Mouse (Mus musculus) layer of hippocampus, postnatal 10 days (tissue): ENCODE data around the gene Zfp871. TPM values are rescaled to one million over a fixed set of nuclear protein-coding genes. Genes with fewer than 3 reads are reported as not detected.
"Not testable (repeated sequence)": the region's sequence is repeated elsewhere in the genome, so short reads cannot be mapped to it uniquely, and the experiment has no call there.

Experiments
- DNase-seq, 2 experiments: peaks; one replicate each; pipeline ENCODE4 v3.0.0; 2021; ENCODE audit warnings: low spot score in 2 of 2
- total RNA-seq, 2 experiments: library from RNA; stranded (reverse); gene quantifications; 2 replicates each; pipeline ENCODE4 v1.2.3; 2021

The Zfp871 gene
- total RNA-seq, 2 experiments from 2014 or later = 74.7 to 79.8 TPM

DNA sequence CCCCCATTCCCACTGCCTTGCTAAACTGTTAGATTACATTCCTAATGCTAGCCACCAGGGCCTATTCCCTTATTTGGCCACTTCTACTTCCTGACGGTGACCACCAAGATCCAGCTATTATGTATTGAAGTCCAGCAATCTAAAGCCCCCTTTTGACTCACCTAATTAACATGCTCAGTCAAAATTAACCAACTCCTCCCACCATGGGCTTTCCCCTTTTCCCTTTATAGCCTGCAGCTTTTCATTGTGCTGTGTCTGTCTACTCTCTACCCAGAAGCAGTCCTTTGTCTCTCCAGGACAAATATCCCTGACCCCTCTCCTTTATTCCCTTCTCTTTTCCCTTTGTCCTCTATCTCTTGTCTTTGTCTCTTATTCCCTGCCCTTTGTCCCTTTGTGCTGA is 47.0 kb downstream of the Zfp871 start:
- DNase-seq = no peak

DNA sequence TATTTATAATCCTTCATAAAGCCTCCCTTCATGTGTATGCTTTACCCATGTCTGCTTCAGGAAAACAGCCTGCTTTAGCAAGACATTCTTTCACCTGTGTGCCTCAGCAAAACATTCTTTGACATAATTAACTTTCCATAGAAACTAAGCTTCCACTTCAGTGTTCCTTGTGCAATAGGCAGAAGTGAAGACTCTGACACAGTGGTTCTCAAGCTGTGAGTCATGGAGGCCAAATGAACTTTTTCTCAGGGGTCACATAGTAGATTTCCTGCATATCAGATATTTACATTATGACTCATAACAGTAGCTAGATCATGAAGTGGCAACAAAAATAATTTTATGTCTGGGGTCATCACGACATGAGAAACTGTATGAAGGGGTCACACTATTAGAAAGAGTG is 49.7 kb downstream of the Zfp871 start:
- DNase-seq = no peak

DNA sequence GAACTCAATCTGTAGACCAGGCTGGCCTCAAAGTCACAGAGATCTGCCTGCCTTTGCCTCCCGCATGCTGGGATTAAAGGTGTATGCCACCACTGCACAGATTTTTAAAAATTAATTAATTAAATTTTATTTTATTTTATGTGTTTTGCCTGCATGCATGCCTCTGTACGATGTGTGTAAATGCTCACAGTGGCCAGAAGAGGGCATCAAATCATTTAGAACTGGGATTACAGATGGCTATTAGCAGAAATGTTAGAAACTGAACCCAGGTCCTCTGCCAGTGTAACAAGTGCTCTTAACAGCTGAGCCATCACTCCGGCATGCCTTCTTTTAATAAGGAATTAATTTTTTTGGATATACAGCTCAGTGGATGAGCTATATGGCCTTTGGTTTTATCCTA is 59.1 kb downstream of the Zfp871 start:
- no peak for DNase-seq

- not testable (repeated sequence) for DNase-seq
These were observed 61.7 kb downstream of the Zfp871 start for GRCm38 (mm10) chr17:32726360-32726759.

DNA sequence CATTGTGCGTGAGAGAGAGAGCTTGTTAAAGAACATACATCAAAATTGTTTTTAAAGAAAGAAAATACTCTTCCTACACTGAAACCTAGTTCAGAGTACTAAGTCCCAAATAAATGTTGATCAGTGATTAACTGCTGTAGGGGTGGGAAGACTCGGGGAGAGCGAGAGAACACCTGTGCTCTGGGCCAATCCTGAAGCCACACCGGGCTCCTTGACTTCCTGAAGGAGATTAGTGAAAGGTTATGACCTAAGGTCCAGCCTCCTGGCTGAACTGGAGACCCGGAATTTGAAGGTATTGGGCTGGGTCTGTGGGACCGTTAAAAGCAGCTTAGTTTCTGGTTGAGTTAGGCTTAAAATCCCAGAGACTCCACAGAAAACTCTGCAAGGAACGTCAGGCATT is 65.3 kb downstream of the Zfp871 start:
- no peak for DNase-seq

DNA sequence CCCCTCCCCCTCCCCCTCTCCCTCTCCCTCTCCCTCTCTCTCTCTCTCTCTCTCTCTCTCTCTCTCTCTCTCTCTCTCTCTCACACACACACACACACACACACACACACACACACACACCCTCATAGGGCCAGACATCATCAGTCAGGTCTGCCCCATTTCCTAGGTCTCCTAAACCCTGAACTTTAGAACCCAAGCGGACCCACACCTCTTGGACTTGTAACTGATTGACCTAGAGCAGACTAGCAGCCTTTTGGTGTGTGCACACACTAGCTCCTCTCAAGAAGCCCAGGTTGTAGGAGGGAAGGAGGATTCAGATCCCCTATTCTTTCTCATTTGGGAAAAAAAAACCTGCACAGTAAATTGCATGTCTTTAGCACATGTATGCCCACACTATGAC is 65.9 kb downstream of the Zfp871 start:
- not testable (repeated sequence) for DNase-seq

Other genes starting within 250 kb of the Zfp871 start
- gene Cyp4f37, start 167.0 kb downstream of the Zfp871 start, total RNA-seq = not detected
- gene Cyp4f40, start 129.4 kb downstream of the Zfp871 start, total RNA-seq = not detected
- gene Cyp4f15, start 102.7 kb downstream of the Zfp871 start, total RNA-seq = 1 to 10 TPM; 4.4 to 5.5 TPM
- 10 to 100 TPM; 10.3 to 11.2 TPM for gene Zfp811, start 21.6 kb upstream of the Zfp871 start, total RNA-seq
- 10 to 100 TPM; 23.7 to 27.0 TPM for gene Zfp799, start 42.0 kb upstream of the Zfp871 start, total RNA-seq
- 10 to 100 TPM in 1 of 2 experiments, 1 to 10 TPM in 1; 9.7 to 10.4 TPM for gene Zfp870, start 103.4 kb upstream of the Zfp871 start, total RNA-seq
- gene Cyp4f14, start 129.1 kb upstream of the Zfp871 start, total RNA-seq = 1 to 10 TPM; 2.7 to 4.3 TPM
- 10 to 100 TPM; 16.4 to 19.2 TPM for gene Cyp4f13, start 159.1 kb upstream of the Zfp871 start, total RNA-seq
- gene Zfp472, start 177.5 kb upstream of the Zfp871 start, total RNA-seq = 1 to 10 TPM; 5.3 to 5.4 TPM
- 10 to 100 TPM; 15.9 to 16.5 TPM for gene Zfp952, start 204.8 kb upstream of the Zfp871 start, total RNA-seq
- gene Zfp763, start 245.1 kb upstream of the Zfp871 start, total RNA-seq = 10 to 100 TPM; 17.9 to 22.3 TPM